Mouse (Mus musculus) activated CD4-positive, CD25-positive, alpha-beta regulatory T cell, adult 4 months (primary cell): ENCODE data around the gene Mybpc2. TPM values are rescaled to one million over a fixed set of nuclear protein-coding genes. Genes with fewer than 3 reads are reported as not detected.

Source experiments
- ATAC-seq: one replicate; pipeline ENCODE4 v1.8.0; 2017
- polyA plus RNA-seq, 2 experiments: library from polyadenylated mRNA; unstranded; fragments of 100-300 nt; shearing (Covaris generic); gene quantifications; one replicate each; pipeline ENCODE4 v1.2.1; 2017

Mybpc2 gene
- polyA plus RNA-seq, 2 experiments from 2014 or later = not detected

- no peak for ATAC-seq
Observed at GRCm38 (mm10) chr7:44546274-44546673, 21.8 kb upstream of the Mybpc2 start.

GRCm38 (mm10) chr7:44543071-44543470, 18.6 kb upstream of the Mybpc2 start:
- no peak for ATAC-seq

DNA sequence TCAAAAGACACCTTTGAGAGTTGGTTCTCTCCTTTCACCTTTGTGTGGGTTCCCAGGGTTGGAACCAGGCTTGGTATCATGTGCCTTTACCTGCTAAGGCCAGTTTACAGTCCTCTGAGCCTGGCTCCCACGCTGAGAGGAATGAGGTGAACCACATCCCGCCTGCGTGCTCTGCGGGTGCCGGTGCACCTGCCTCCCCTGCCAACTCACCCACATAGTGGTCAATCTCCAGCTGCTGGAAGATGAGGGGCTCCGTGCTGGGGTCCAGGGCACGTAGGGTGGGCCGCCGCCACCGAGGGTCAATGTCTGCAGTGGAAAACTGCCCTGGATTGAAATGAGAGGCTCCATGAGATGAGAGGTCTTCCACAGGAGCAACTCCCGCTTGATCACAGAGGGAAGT, 18.1 kb upstream of the Mybpc2 start:
- ATAC-seq = no peak

GRCm38 (mm10) chr7:44538756-44539624, 14.5 kb upstream of the Mybpc2 start:
- ATAC-seq = no peak

GRCm38 (mm10) chr7:44537496-44537895, 13.0 kb upstream of the Mybpc2 start:
- ATAC-seq = no peak

GRCm38 (mm10) chr7:44537009-44537408, 12.6 kb upstream of the Mybpc2 start:
- no peak for ATAC-seq

DNA sequence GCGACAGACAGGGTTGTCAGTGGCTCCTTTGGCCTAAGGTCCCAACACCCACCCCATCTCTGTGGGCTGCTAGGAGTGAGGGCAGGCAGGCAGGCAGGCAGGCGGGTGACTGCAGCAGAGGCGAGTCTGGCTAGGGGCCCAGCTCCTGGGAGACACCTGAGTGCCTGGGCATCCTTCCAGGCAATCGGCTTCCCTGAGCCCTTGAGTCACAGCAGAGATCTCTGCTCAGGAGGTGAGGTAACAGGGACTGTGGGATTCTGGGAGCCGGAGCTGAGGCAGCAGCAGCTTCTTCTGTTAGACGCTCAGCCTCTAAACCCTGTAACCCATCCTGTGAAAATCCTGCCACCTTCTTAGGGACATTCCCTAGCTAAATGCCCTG, 12.1 kb upstream of the Mybpc2 start:
- ATAC-seq = no peak

- ATAC-seq = no peak
Observed at GRCm38 (mm10) chr7:44535657-44536589, 11.5 kb upstream of the Mybpc2 start.

DNA sequence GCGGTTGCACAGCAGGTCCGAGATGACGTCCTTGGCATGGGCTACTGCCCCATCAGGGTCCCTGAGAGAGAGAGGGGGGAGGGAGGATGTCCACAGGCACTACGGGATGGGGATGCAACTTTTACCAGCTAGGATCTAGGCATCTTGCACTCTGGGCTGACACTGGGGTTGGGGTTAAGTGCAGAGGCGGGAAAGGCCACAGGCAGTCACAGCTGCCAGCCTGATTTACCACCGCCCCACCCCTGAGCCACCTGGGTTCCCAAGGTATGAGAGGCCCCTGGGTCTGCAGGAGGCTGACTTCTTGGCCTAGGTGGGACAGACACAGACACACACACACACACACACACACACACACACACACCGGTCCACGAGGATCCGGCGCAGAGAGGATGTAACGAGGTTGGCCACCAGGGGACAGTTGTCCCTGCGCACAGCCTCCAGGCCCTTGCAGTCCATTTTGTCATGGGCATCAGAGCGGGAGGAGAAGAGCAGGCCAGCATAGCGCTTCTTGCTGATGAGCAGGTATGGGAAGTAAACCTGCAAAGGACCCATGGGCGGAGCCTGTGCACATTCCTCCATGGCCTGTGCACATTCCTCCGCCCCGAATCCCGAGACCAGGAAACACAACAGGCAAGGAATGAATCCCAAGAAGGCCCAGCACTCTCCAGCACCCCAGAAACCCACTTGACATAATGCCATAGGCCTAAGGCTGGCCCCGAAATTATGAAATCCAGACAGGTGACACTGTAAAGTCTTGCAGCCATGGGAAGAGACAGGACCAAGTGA, 10.4 kb upstream of the Mybpc2 start:
- no peak for ATAC-seq

GRCm38 (mm10) chr7:44534242-44534641, 9.8 kb upstream of the Mybpc2 start:
- no peak for ATAC-seq

- ATAC-seq = no peak
Observed at GRCm38 (mm10) chr7:44533746-44534045, 9.2 kb upstream of the Mybpc2 start.

GRCm38 (mm10) chr7:44532918-44533745, 8.7 kb upstream of the Mybpc2 start:
- no peak for ATAC-seq

- no peak for ATAC-seq
Observed at GRCm38 (mm10) chr7:44531946-44532732, 7.7 kb upstream of the Mybpc2 start, which contains the start of gene Spib. Spib (minus strand) TSS chr7:44532071.

DNA sequence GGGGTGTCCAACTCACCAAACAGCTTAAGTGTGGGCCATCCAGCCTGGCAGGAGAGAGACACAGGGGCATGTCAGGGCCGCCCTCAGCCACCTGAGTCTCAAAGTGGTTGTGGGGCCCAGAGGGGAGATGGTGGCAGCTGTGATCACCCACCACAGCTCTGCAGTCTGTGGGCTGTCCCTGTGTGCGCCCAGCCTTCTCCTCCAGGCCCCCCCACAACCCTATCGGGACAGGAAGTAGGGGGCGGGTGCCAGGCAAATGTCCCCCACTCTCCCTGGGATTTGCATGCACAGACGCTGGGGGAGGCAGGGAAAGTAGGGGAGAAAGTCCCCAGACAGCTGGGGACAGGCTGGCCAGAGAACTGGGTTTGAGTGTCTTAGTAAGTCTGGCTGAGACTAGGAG, 6.8 kb upstream of the Mybpc2 start:
- no peak for ATAC-seq

GRCm38 (mm10) chr7:44530507-44530906, 6.1 kb upstream of the Mybpc2 start:
- no peak for ATAC-seq

GRCm38 (mm10) chr7:44529518-44529917, 5.1 kb upstream of the Mybpc2 start:
- ATAC-seq = no peak

GRCm38 (mm10) chr7:44527483-44528398, 3.3 kb upstream of the Mybpc2 start:
- peak; percentile 49 for ATAC-seq

DNA sequence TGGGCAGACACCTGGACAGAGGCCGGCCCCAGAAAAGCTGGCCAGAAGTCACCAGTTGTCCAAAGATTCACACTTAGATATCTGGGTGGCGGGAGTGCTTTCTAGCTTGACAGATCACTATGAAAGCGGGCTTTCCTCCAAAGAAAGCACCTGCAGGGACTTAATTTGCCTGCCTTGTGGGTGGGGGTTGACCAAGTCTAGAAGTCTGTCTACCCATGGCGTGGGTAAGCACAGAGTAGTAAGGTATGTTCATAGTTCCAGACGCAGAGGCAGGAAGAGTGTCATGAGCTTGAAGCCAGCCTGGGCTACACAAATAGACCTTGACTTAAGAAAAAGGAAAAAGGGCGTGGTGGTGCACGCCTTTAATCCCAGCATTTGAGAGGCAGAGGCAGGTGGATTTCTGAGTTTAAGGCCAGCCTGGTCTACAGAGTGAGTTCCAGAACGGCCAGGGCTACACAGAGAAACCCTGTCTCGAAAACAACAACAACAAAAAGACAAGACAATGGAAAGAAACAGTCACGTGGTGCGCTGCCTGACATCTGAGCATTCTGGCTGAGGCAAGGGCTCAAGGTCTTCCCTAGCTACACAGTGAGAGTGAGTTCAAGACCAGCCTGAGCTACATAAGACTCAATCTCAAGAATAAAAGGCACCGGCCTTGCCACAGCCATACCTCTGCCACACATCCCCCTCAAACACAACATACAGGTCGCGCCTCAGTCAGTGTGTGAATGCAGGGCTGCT, 2.1 kb upstream of the Mybpc2 start:
- ATAC-seq = no peak
